Mouse (Mus musculus): ENCODE measurements around the gene Meis1. TPM values are rescaled to one million over a fixed set of nuclear protein-coding genes. Genes with fewer than 3 reads are reported as not detected.

Gene Meis1
- polyA plus RNA-seq, 1 experiment from 2014 or later: 8.5 TPM

DNA sequence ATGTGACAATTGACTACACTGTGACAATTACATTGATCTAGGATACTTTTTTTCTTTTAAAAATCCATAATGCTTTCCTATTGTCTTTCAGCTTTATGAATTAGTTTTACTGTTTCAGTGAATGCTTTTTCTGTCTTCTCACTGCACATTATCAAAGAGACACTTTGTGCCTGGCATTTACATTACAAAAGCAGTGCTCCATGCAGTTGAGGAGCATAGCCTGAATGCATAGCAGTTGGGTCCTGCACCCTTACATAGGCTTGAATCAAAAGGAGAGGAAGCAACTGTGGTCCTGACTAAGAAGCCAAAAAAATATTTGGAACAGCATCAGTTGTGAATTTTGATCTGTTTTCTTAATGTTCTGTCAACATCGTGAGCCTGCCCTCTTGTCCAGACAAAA lies 105.5 kb downstream of the Meis1 start:
- ATAC-seq (ENCODE audit: low read depth): no peak
- Histone ChIP-seq H3K9ac (ENCODE audit: low read depth, low read length) (no peak overlapping the region), H3K27ac (ENCODE audit: low read length) (no peak overlapping the region), H3K4me2 (ENCODE audit: low read depth, low read length) (no peak overlapping the region), H3K36me3 (ENCODE audit: control insufficient read depth, insufficient read depth) (no peaks in the 10 kb centered on the region), H3K4me3 (ENCODE audit: low read depth, low read length) (no peak overlapping the region), H3K9me3 (replicated peaks; ENCODE audit: control insufficient read depth, low read length) (no peaks in the 10 kb centered on the region), H3K4me1 (ENCODE audit: control insufficient read depth, low read depth, low read length) (no peaks in the 10 kb centered on the region), H3K27me3 (ENCODE audit: control insufficient read depth, insufficient read depth, low read depth, low read length) (no peaks in the 10 kb centered on the region)
- 60% methylated on average over 1 of the region's 1 CpGs for WGBS (ENCODE audit: insufficient replicate concordance)

DNA sequence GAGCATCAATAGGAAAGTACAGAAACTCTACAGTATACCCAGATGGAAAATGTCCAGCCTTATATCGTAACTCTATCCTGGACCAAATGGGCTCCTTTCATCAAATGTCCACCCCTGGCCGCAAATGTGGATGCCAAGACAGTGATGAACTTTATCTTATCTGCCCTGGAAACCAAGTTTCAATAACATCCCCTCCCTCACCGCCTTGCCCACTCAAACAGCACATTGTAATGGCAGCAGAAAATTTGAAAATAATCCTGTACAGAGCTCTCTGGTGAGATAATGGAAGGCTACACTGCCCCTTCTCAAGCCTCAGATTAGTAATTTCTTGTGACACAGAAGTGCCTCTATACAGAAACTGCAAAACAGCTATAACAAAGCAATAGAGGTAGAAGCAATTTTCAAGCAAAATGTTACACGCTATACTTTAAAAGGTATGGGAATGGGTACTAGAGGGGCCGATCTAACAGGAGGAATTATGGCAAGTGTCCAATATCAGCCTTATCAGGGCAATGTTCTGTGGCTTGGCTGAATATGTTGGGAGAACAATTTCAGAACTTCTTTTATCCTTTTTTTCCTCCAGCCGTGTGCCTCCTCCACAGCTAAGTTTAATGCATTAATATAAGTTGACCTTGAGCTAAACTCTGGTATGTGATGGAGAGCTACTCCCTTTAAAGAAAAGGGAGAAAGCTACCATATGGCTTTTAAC lies 106.3 kb downstream of the Meis1 start:
- no peak overlapping the region for H3K4me3 ChIP-seq (ENCODE audit: low read depth, low read length)
- H3K36me3 ChIP-seq (ENCODE audit: control insufficient read depth, insufficient read depth): no peaks in the 10 kb centered on the region
- H3K27me3 ChIP-seq (ENCODE audit: control insufficient read depth, insufficient read depth, low read depth, low read length): no peaks in the 10 kb centered on the region
- H3K4me1 ChIP-seq (ENCODE audit: control insufficient read depth, low read depth, low read length): no peaks in the 10 kb centered on the region
- H3K9me3 ChIP-seq (replicated peaks; ENCODE audit: control insufficient read depth, low read length): no peaks in the 10 kb centered on the region
- no peak for ATAC-seq (ENCODE audit: low read depth)
- no peak overlapping the region for H3K27ac ChIP-seq (ENCODE audit: low read length)
- WGBS (ENCODE audit: insufficient replicate concordance): 55% methylated on average over 6 of the region's 6 CpGs
- H3K4me2 ChIP-seq (ENCODE audit: low read depth, low read length): no peak overlapping the region
- no peak overlapping the region for H3K9ac ChIP-seq (ENCODE audit: low read depth, low read length)

DNA sequence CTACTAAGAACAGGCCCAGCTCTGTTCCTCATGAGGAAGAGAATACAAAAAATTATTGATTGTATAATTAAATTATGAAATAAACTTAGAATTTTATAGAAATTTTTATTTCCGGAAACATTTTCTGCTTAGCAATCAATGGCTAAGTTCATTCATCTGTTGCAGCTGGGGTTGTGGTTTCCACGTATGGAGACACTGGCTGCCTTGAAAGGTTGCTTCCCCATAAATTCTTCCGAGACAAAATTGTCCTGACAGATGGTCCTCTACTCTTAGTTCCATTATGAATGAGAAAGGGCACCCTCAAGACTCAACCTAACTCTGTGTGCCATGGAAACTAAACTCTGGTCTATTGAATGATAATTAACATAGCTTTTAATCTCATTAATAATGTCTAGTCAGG lies 111.9 kb downstream of the Meis1 start:
- Histone ChIP-seq H3K27ac (ENCODE audit: low read length) (no peak overlapping the region), H3K9me3 (replicated peaks; ENCODE audit: control insufficient read depth, low read length) (no peaks in the 10 kb centered on the region), H3K4me3 (ENCODE audit: low read depth, low read length) (no peak overlapping the region), H3K36me3 (ENCODE audit: control insufficient read depth, insufficient read depth) (no peaks in the 10 kb centered on the region), H3K27me3 (ENCODE audit: control insufficient read depth, insufficient read depth, low read depth, low read length) (no peaks in the 10 kb centered on the region), H3K9ac (ENCODE audit: low read depth, low read length) (no peak overlapping the region), H3K4me2 (ENCODE audit: low read depth, low read length) (no peak overlapping the region), H3K4me1 (ENCODE audit: control insufficient read depth, low read depth, low read length) (no peaks in the 10 kb centered on the region)
- 46% methylated on average over 3 of the region's 3 CpGs for WGBS (ENCODE audit: insufficient replicate concordance)
- ATAC-seq (ENCODE audit: low read depth): no peak

DNA sequence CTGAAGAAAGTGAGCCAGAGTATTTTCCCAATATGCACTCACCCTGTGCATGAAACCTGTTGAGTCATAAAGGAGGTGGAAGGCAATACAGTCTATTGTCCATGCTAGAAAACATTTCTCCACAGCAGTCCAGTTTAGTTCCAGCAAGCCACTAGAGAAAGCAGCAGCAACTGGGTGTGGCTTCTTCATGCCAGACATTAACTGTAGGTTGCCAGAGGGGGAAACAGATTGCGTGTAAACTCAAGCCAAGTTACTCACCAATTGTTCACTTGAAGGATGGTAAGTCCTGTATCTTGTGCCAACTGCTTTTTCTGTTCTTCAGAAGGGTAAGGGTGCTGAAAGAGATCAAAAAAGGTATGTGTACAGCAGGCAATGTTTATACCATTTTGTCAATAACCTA lies 113.4 kb downstream of the Meis1 start:
- no peaks in the 10 kb centered on the region for H3K4me1 ChIP-seq (ENCODE audit: control insufficient read depth, low read depth, low read length)
- no peak overlapping the region for H3K27ac ChIP-seq (ENCODE audit: low read length)
- H3K9me3 ChIP-seq (replicated peaks; ENCODE audit: control insufficient read depth, low read length): no peaks in the 10 kb centered on the region
- whole genome bisulfite sequencing (ENCODE audit: insufficient replicate concordance): 47% methylated on average over 1 of the region's 1 CpGs
- H3K27me3 ChIP-seq (ENCODE audit: control insufficient read depth, insufficient read depth, low read depth, low read length): no peaks in the 10 kb centered on the region
- H3K4me3 ChIP-seq (ENCODE audit: low read depth, low read length): no peak overlapping the region
- no peaks in the 10 kb centered on the region for H3K36me3 ChIP-seq (ENCODE audit: control insufficient read depth, insufficient read depth)
- H3K4me2 ChIP-seq (ENCODE audit: low read depth, low read length): no peak overlapping the region
- ATAC-seq (ENCODE audit: low read depth): no peak
- H3K9ac ChIP-seq (ENCODE audit: low read depth, low read length): no peak overlapping the region

DNA sequence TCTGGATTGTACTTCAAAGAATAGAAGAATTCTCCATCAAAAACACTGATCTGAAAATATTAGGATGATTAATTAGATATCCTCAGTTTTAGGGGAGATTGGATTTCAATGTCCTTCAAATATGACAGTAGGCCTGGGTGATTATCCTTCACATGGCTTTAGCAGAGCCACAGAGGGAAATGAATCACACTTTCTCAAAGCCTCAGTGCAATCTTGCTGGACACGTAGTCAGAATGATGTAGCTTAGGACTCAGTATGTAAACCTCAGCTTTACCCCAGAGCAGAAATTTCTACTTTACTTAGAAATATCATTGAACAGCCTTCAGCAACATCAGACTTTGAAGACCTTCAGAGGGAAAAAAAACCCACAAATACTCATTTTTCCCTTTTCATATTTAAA lies 113.9 kb downstream of the Meis1 start:
- H3K4me2 ChIP-seq (ENCODE audit: low read depth, low read length): no peak overlapping the region
- H3K4me1 ChIP-seq (ENCODE audit: control insufficient read depth, low read depth, low read length): no peaks in the 10 kb centered on the region
- H3K27me3 ChIP-seq (ENCODE audit: control insufficient read depth, insufficient read depth, low read depth, low read length): no peaks in the 10 kb centered on the region
- no peak overlapping the region for H3K27ac ChIP-seq (ENCODE audit: low read length)
- no peaks in the 10 kb centered on the region for H3K36me3 ChIP-seq (ENCODE audit: control insufficient read depth, insufficient read depth)
- H3K4me3 ChIP-seq (ENCODE audit: low read depth, low read length): no peak overlapping the region
- H3K9ac ChIP-seq (ENCODE audit: low read depth, low read length): no peak overlapping the region
- no peak for ATAC-seq (ENCODE audit: low read depth)
- WGBS (ENCODE audit: insufficient replicate concordance): 52% methylated on average over 1 of the region's 1 CpGs
- H3K9me3 ChIP-seq (replicated peaks; ENCODE audit: control insufficient read depth, low read length): no peaks in the 10 kb centered on the region

DNA sequence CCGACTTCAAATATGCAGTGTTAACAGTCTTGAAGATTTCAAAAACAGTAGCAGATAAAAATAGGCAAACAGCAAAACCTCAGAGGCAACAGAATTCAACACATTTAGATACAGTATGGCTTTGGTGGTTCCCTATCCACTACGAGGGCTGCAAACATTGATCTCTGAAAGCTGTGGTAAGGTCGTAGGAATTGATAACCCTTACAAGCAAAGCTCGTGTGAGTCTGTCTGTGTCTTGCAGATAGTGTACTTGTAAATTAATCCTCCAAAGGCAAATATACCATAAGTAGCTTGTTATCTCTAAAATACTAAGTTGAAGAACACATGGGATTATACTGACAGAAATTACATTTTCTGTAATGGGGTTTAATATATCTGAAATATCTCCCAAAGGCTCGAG lies 114.5 kb downstream of the Meis1 start:
- H3K4me3 ChIP-seq (ENCODE audit: low read depth, low read length): no peak overlapping the region
- peaks cover 2% of the 10 kb centered on the region for H3K4me1 ChIP-seq (ENCODE audit: control insufficient read depth, low read depth, low read length)
- H3K27ac ChIP-seq (ENCODE audit: low read length): no peak overlapping the region
- H3K9ac ChIP-seq (ENCODE audit: low read depth, low read length): no peak overlapping the region
- no peak for ATAC-seq (ENCODE audit: low read depth)
- no peaks in the 10 kb centered on the region for H3K27me3 ChIP-seq (ENCODE audit: control insufficient read depth, insufficient read depth, low read depth, low read length)
- 17% methylated on average over 5 of the region's 5 CpGs for WGBS (ENCODE audit: insufficient replicate concordance)
- no peaks in the 10 kb centered on the region for H3K9me3 ChIP-seq (replicated peaks; ENCODE audit: control insufficient read depth, low read length)
- no peaks in the 10 kb centered on the region for H3K36me3 ChIP-seq (ENCODE audit: control insufficient read depth, insufficient read depth)
- no peak overlapping the region for H3K4me2 ChIP-seq (ENCODE audit: low read depth, low read length)

DNA sequence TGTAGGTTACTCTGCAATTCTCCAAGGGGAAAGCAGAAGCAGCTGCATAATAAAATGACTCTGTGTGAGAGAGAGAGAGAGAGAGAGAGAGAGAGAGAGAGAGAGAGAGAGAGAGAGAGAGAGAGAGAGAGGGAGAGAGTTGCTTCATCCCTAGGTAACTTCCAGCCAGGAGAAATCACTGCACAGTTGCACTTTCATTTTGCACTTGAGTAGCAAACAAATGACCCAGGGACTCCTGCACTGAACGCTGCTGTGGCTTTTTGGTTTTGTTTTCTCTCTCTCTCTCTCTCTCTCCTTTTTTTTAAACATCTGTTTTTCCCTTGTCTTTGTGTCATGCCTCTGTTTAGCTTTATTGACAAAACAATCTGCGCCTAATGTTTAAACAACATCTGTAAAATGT lies 118.3 kb downstream of the Meis1 start:
- Histone ChIP-seq H3K9ac (ENCODE audit: low read depth, low read length) (no peak overlapping the region), H3K27me3 (ENCODE audit: control insufficient read depth, insufficient read depth, low read depth, low read length) (no peaks in the 10 kb centered on the region), H3K4me2 (ENCODE audit: low read depth, low read length) (0 out of 2 replicates have a peak overlapping the region, but pooled peaks have one; percentile 17), H3K36me3 (ENCODE audit: control insufficient read depth, insufficient read depth) (no peaks in the 10 kb centered on the region), H3K4me3 (ENCODE audit: low read depth, low read length) (no peak overlapping the region), H3K4me1 (ENCODE audit: control insufficient read depth, low read depth, low read length) (peaks cover 8% of the 10 kb centered on the region), H3K27ac (ENCODE audit: low read length) (no peak overlapping the region), H3K9me3 (replicated peaks; ENCODE audit: control insufficient read depth, low read length) (no peaks in the 10 kb centered on the region)
- 45% methylated on average over 2 of the region's 2 CpGs for WGBS (ENCODE audit: insufficient replicate concordance)
- ATAC-seq (ENCODE audit: low read depth): peak; percentile 53; the same call in 1 of the 2 replicates

DNA sequence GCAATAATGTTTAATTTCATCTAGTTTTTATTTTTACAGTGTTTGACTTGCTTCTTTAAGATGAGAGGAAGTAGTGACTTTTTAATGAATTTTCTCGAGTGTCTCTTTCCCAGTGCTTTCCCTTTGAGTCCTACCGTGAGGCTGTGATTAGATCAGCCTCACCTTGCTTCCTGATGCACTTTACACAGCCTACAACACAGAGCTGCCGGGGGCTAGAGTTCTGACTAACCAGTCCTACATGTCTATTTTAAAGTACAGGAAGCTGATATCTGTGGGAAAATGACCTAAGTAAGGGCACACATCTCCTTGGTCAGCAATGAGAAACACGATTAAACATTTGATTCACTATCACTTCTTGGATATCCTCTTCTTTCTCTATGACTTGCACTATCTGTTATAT lies 119.9 kb downstream of the Meis1 start:
- Histone ChIP-seq H3K36me3 (ENCODE audit: control insufficient read depth, insufficient read depth) (no peaks in the 10 kb centered on the region), H3K9me3 (replicated peaks; ENCODE audit: control insufficient read depth, low read length) (no peaks in the 10 kb centered on the region), H3K4me2 (ENCODE audit: low read depth, low read length) (no peak overlapping the region), H3K9ac (ENCODE audit: low read depth, low read length) (no peak overlapping the region), H3K27me3 (ENCODE audit: control insufficient read depth, insufficient read depth, low read depth, low read length) (no peaks in the 10 kb centered on the region), H3K4me3 (ENCODE audit: low read depth, low read length) (no peak overlapping the region), H3K4me1 (ENCODE audit: control insufficient read depth, low read depth, low read length) (peaks cover 8% of the 10 kb centered on the region), H3K27ac (ENCODE audit: low read length) (no peak overlapping the region)
- no peak for ATAC-seq (ENCODE audit: low read depth)
- 17% methylated on average over 4 of the region's 4 CpGs for WGBS (ENCODE audit: insufficient replicate concordance)

DNA sequence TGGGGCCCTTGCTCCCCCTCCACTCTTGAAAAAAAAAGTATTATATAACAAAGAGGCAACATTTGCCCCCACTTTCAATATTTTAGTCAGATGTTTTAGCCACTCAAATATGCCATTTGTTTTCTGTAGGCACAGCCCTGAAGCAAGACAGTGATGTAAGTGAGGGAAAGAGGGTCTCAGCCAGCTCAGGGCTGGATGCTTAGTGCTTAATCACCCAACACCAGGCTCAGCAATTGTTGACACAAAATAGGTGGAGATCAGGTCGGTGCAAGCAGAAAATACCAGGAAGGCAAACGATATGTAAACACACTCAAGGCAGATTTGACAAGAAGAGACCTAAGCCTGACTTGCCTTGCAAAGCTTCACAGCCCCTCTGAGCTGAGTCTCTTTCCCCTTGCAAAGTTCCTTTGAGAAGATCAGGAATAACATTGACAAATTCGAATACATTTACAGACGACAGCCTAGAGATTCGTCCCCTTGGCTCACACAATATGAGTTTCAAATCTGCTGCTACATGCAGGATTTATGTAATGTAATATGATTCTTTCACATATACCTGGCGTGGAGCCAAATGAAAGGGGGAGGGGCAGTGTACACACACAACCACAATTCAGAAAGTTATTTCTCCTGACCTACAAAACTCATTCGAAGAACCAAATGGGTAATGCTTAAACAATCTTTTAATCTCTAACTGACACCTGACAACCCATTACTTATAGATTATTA lies 120.7 kb downstream of the Meis1 start:
- Histone ChIP-seq H3K27me3 (ENCODE audit: control insufficient read depth, insufficient read depth, low read depth, low read length) (no peaks in the 10 kb centered on the region), H3K4me3 (ENCODE audit: low read depth, low read length) (no peak overlapping the region), H3K9me3 (replicated peaks; ENCODE audit: control insufficient read depth, low read length) (no peaks in the 10 kb centered on the region), H3K4me1 (ENCODE audit: control insufficient read depth, low read depth, low read length) (peaks cover 8% of the 10 kb centered on the region), H3K9ac (ENCODE audit: low read depth, low read length) (no peak overlapping the region), H3K4me2 (ENCODE audit: low read depth, low read length) (no peak overlapping the region), H3K27ac (ENCODE audit: low read length) (no peak overlapping the region), H3K36me3 (ENCODE audit: control insufficient read depth, insufficient read depth) (no peaks in the 10 kb centered on the region)
- no peak for ATAC-seq (ENCODE audit: low read depth)
- WGBS (ENCODE audit: insufficient replicate concordance): 22% methylated on average over 7 of the region's 7 CpGs

All from liver, embryonic 16.5 days (tissue).